Mouse (Mus musculus) MEL (cell line): ENCODE measurements around the gene Rpl7l1. TPM values are rescaled to one million over a fixed set of nuclear protein-coding genes. Genes with fewer than 3 reads are reported as not detected.

Experiments used
- DNase-seq: peaks from one replicate; pipeline ENCODE4 v3.0.0; 2011; ENCODE audit warnings: low read depth, low spot score
- H3K27ac ChIP-seq: 2 replicates; pipeline ENCODE4 v1.5.1; 2012; ENCODE audit warnings: low read depth, mild to moderate bottlenecking, control low read depth, low read length, moderate library complexity; ENCODE audit not compliant: control insufficient read depth
- H3K27me3 ChIP-seq, 2 experiments: fragments of 150-350 bp in 1 of 2; sonication (generic) in 1 of 2; 2 replicates each; pipeline ENCODE4 v1.6.1; 2012; ENCODE audit warnings: low read length in 2 of 2, mild to moderate bottlenecking in 2 of 2, improper control_type of control experiment in 1 of 2, moderate library complexity in 1 of 2; ENCODE audit not compliant: insufficient read depth in 2 of 2, control insufficient read depth in 1 of 2
- H3K36me3 ChIP-seq, 2 experiments: 2 replicates each; pipeline ENCODE4 v1.6.1; 2012 to 2014; ENCODE audit warnings: low read length in 2 of 2, improper control_type of control experiment in 1 of 2, inconsistent platforms in 1 of 2, mild to moderate bottlenecking in 1 of 2; ENCODE audit not compliant: insufficient read depth in 2 of 2, control insufficient read depth in 1 of 2
- H3K4me1 ChIP-seq, 2 experiments: fragments of 150-350 bp in 1 of 2; sonication (generic) in 1 of 2; 2 replicates each; pipeline ENCODE4 v1.6.1; 2012; ENCODE audit warnings: low read length in 2 of 2, improper control_type of control experiment in 1 of 2, mild to moderate bottlenecking in 1 of 2; ENCODE audit not compliant: insufficient read depth in 2 of 2, control insufficient read depth in 1 of 2
- H3K4me3 ChIP-seq, 2 experiments: fragments of 150-350 bp in 1 of 2; sonication (generic) in 1 of 2; 2 replicates each; pipeline ENCODE4 v1.5.1; 2012; ENCODE audit warnings: low read depth in 2 of 2, low read length in 2 of 2, mild to moderate bottlenecking in 2 of 2, moderate library complexity in 2 of 2, control low read depth in 1 of 2, improper control_type of control experiment in 1 of 2; ENCODE audit not compliant: control insufficient read depth in 1 of 2, insufficient read depth in 1 of 2
- H3K79me2 ChIP-seq: 2 replicates; pipeline ENCODE4 v1.6.1; 2012; ENCODE audit warnings: mild to moderate bottlenecking, low read length, moderate library complexity; ENCODE audit not compliant: control insufficient read depth, poor library complexity, insufficient read depth
- H3K9ac ChIP-seq: 2 replicates; pipeline ENCODE4 v1.6.1; 2012; ENCODE audit warnings: low read depth, mild to moderate bottlenecking, control low read depth, low read length, moderate library complexity; ENCODE audit not compliant: control insufficient read depth, poor library complexity, severe bottlenecking
- H3K9me3 ChIP-seq: fragments of 150-350 bp; sonication (generic); replicated peaks from 2 replicates; pipeline ENCODE4 v1.6.1; 2012; ENCODE audit warnings: mild to moderate bottlenecking, low read length, improper control_type of control experiment, moderate library complexity; ENCODE audit not compliant: insufficient read depth
- BHLHE40 ChIP-seq: IDR thresholded peaks from 2 replicates; pipeline ENCODE4 v1.6.1; 2012; ENCODE audit warnings: low read depth, mild to moderate bottlenecking, inconsistent platforms, low read length, improper control_type of control experiment, borderline replicate concordance
- CHD1 ChIP-seq: IDR thresholded peaks from 2 replicates; pipeline ENCODE4 v1.6.1; 2012; ENCODE audit warnings: low read depth, mild to moderate bottlenecking, inconsistent platforms, low read length, improper control_type of control experiment
- CTCF ChIP-seq, 3 experiments: IDR thresholded peaks in 2 of 3; conservative IDR thresholded peaks in 1 of 3; 2 replicates each; pipeline ENCODE4 v1.5.1; 2011 to 2012; ENCODE audit warnings: low read length in 3 of 3, low read depth in 2 of 3, mild to moderate bottlenecking in 2 of 3, improper control_type of control experiment in 1 of 3, inconsistent platforms in 1 of 3, mixed read lengths in 1 of 3, moderate library complexity in 1 of 3; ENCODE audit not compliant: control insufficient read depth in 1 of 3, insufficient read depth in 1 of 3, poor library complexity in 1 of 3, severe bottlenecking in 1 of 3
- ELF1 ChIP-seq: IDR thresholded peaks from 2 replicates; pipeline ENCODE4 v1.6.1; 2014; ENCODE audit warnings: low read depth, mild to moderate bottlenecking, inconsistent platforms, low read length, improper control_type of control experiment, moderate library complexity
- EP300 ChIP-seq, 2 experiments: IDR thresholded peaks; 2 replicates each; pipeline ENCODE4 v1.6.1; 2011; ENCODE audit warnings: improper control_type of control experiment in 2 of 2, low read length in 2 of 2, low read depth in 1 of 2, mild to moderate bottlenecking in 1 of 2
- GABPA ChIP-seq: IDR thresholded peaks from 2 replicates; pipeline ENCODE4 v1.6.1; 2012; ENCODE audit warnings: low read depth, mild to moderate bottlenecking, inconsistent platforms, low read length, improper control_type of control experiment, moderate library complexity
- HCFC1 ChIP-seq: IDR thresholded peaks from 2 replicates; pipeline ENCODE4 v1.6.1; 2012; ENCODE audit warnings: low read depth, mild to moderate bottlenecking, inconsistent platforms, low read length, improper control_type of control experiment, moderate library complexity
- JUND ChIP-seq: IDR thresholded peaks from 2 replicates; pipeline ENCODE4 v1.6.1; 2011; ENCODE audit warnings: low read depth, mild to moderate bottlenecking, improper control_type of control experiment, low read length
- KAT2A ChIP-seq: conservative IDR thresholded peaks from 2 replicates; pipeline ENCODE4 v1.6.1; 2012; ENCODE audit warnings: low read depth, low read length, improper control_type of control experiment, inconsistent platforms
- MAFK ChIP-seq: IDR thresholded peaks from 2 replicates; pipeline ENCODE4 v1.6.1; 2011; ENCODE audit warnings: low read depth, mild to moderate bottlenecking, low read length, improper control_type of control experiment, borderline replicate concordance
- MAX ChIP-seq: IDR thresholded peaks from 2 replicates; pipeline ENCODE4 v1.6.1; 2011; ENCODE audit warnings: low read length, improper control_type of control experiment
- MEF2A ChIP-seq: IDR thresholded peaks from 2 replicates; pipeline ENCODE4 v1.6.1; 2014; ENCODE audit warnings: low read depth, mild to moderate bottlenecking, inconsistent platforms, low read length, improper control_type of control experiment; ENCODE audit not compliant: poor library complexity, insufficient replicate concordance, severe bottlenecking; ENCODE audit errors: extremely low read depth
- MXI1 ChIP-seq: IDR thresholded peaks from 2 replicates; pipeline ENCODE4 v1.6.1; 2011; ENCODE audit warnings: mild to moderate bottlenecking, low read depth, low read length, improper control_type of control experiment
- MYB ChIP-seq: IDR thresholded peaks from 2 replicates; pipeline ENCODE4 v1.6.1; 2011; ENCODE audit warnings: mild to moderate bottlenecking, low read depth, low read length, improper control_type of control experiment
- NRF1 ChIP-seq: IDR thresholded peaks from 2 replicates; pipeline ENCODE4 v1.6.1; 2014; ENCODE audit warnings: low read depth, mild to moderate bottlenecking, inconsistent platforms, low read length, improper control_type of control experiment, moderate library complexity; ENCODE audit not compliant: poor library complexity, insufficient read depth, severe bottlenecking
- POLR2A ChIP-seq, 2 experiments: IDR thresholded peaks; 2 replicates each; pipeline ENCODE4 v1.6.1; 2011 to 2012; ENCODE audit warnings: low read length in 2 of 2, mild to moderate bottlenecking in 2 of 2, control low read depth in 1 of 2, improper control_type of control experiment in 1 of 2, low read depth in 1 of 2, moderate library complexity in 1 of 2; ENCODE audit not compliant: control insufficient read depth in 1 of 2, insufficient read depth in 1 of 2, poor library complexity in 1 of 2
- POLR2AphosphoS5 ChIP-seq: IDR thresholded peaks from 2 replicates; pipeline ENCODE4 v1.6.1; 2012; ENCODE audit warnings: low read depth, borderline replicate concordance, mild to moderate bottlenecking, inconsistent platforms, low read length, moderate library complexity, mixed read lengths
- RCOR1 ChIP-seq: IDR thresholded peaks from 2 replicates; pipeline ENCODE4 v1.6.1; 2012; ENCODE audit warnings: low read depth, mild to moderate bottlenecking, inconsistent platforms, low read length, improper control_type of control experiment
- TAL1 ChIP-seq: IDR thresholded peaks from 2 replicates; pipeline ENCODE4 v1.6.1; 2012; ENCODE audit warnings: mild to moderate bottlenecking, inconsistent platforms, low read length, moderate library complexity, mixed read lengths
- TBP ChIP-seq: IDR thresholded peaks from 2 replicates; pipeline ENCODE4 v1.8.0; 2011; ENCODE audit warnings: low read depth, low read length, improper control_type of control experiment
- TCF12 ChIP-seq: IDR thresholded peaks from 2 replicates; pipeline ENCODE4 v1.6.1; 2014; ENCODE audit warnings: low read depth, mild to moderate bottlenecking, inconsistent platforms, low read length, improper control_type of control experiment, moderate library complexity
- USF2 ChIP-seq, 2 experiments: IDR thresholded peaks; 2 replicates each; pipeline ENCODE4 v1.6.1; 2011 to 2012; ENCODE audit warnings: improper control_type of control experiment in 2 of 2, low read length in 2 of 2, borderline replicate concordance in 1 of 2, inconsistent platforms in 1 of 2, low read depth in 1 of 2, mild to moderate bottlenecking in 1 of 2; ENCODE audit not compliant: insufficient read depth in 1 of 2
- ZMIZ1 ChIP-seq: IDR thresholded peaks from 2 replicates; pipeline ENCODE4 v1.6.1; 2012; ENCODE audit warnings: low read depth, mild to moderate bottlenecking, inconsistent platforms, low read length, improper control_type of control experiment, moderate library complexity
- ZNF384 ChIP-seq: IDR thresholded peaks from 2 replicates; pipeline ENCODE4 v1.6.1; 2012; ENCODE audit warnings: low read depth, mild to moderate bottlenecking, inconsistent platforms, low read length, improper control_type of control experiment
- polyA plus RNA-seq, 2 experiments: library from polyadenylated mRNA; stranded (reverse) in 1 of 2; unstranded in 1 of 2; fragments of >175 nt in 1 of 2; fragments of >200 nt in 1 of 2; gene quantifications; 2 replicates each; pipeline versions ENCODE4 v1.2.1 to v1.2.4; 2012; ENCODE audit warnings: low replicate concordance in 2 of 2, low read depth in 1 of 2; ENCODE audit not compliant: insufficient read length in 2 of 2, insufficient read depth in 1 of 2, missing spikeins in 1 of 2
- total RNA-seq: library from RNA; depleted of rRNA; stranded (reverse); fragments of 300-350 nt; gene quantifications from 2 replicates; pipeline ENCODE4 v1.2.3, GENCODE M21; 2012

The Rpl7l1 gene
- total and polyA plus RNA-seq, 3 experiments: 166 to 342 (median 174) TPM

GRCm38 (mm10) chr17:46810672-46811071, 28.2 kb upstream of the Rpl7l1 start:
- H3K4me3 ChIP-seq: no peak overlapping the region
- no peaks in the 10 kb centered on the region; a peak in 1 of 4 replicates for H3K36me3 ChIP-seq
- H3K27me3 ChIP-seq: no peaks in the 10 kb centered on the region
- H3K79me2 ChIP-seq: no peaks in the 10 kb centered on the region
- H3K27ac ChIP-seq: no peak overlapping the region
- no peak for DNase-seq
- TF ChIP-seq HCFC1 (no peak), TAL1 (no peak), MYB (no peak), ELF1 (no peak), CHD1 (no peak), USF2 (IDR thresholded peaks at IDR 0.05; ENCODE audit: borderline replicate concordance in 1 of 2, insufficient read depth in 1 of 2, low read depth in 1 of 2, low read length in 2 of 2) (no peak), BHLHE40 (no peak), GABPA (no peak), MEF2A (no peak), CTCF (IDR thresholded peaks at IDR 0.05 in 2 of 3, conservative IDR thresholded peaks at IDR 0.05 in 1 of 3; ENCODE audit: control insufficient read depth in 1 of 3, insufficient read depth in 1 of 3, low read depth in 2 of 3, low read length in 3 of 3, poor library complexity in 1 of 3, severe bottlenecking in 1 of 3) (no peak)
- no peaks in the 10 kb centered on the region for H3K4me1 ChIP-seq
- H3K9me3 ChIP-seq: no peaks in the 10 kb centered on the region
- H3K9ac ChIP-seq: no peak overlapping the region

GRCm38 (mm10) chr17:46809131-46809830, 26.8 kb upstream of the Rpl7l1 start:
- H3K9ac ChIP-seq: no peak overlapping the region
- no peaks in the 10 kb centered on the region; a peak in 1 of 4 replicates for H3K36me3 ChIP-seq
- no peak overlapping the region for H3K27ac ChIP-seq
- no peak overlapping the region for H3K4me3 ChIP-seq
- H3K4me1 ChIP-seq: no peaks in the 10 kb centered on the region
- H3K9me3 ChIP-seq: no peaks in the 10 kb centered on the region
- H3K27me3 ChIP-seq: no peaks in the 10 kb centered on the region
- H3K79me2 ChIP-seq: no peaks in the 10 kb centered on the region
- no peak for TF ChIP-seq POLR2A (IDR thresholded peaks at IDR 0.05; ENCODE audit: control insufficient read depth in 1 of 2, insufficient read depth in 1 of 2, low read depth in 1 of 2, low read length in 2 of 2, poor library complexity in 1 of 2)
- no peak for TF ChIP-seq MXI1
- no peak for TF ChIP-seq GABPA
- TF ChIP-seq ZNF384: no peak
- no peak for TF ChIP-seq MAX
- TF ChIP-seq NRF1: no peak
- TF ChIP-seq POLR2AphosphoS5: no peak
- TF ChIP-seq MAFK: no peak
- TF ChIP-seq RCOR1: no peak
- no peak for TF ChIP-seq ELF1
- no peak for TF ChIP-seq ZMIZ1
- no peak for TF ChIP-seq TCF12
- no peak for TF ChIP-seq TBP
- no peak for TF ChIP-seq EP300 (IDR thresholded peaks at IDR 0.05; ENCODE audit: low read depth in 1 of 2, low read length in 2 of 2)
- no peak for TF ChIP-seq USF2 (IDR thresholded peaks at IDR 0.05; ENCODE audit: borderline replicate concordance in 1 of 2, insufficient read depth in 1 of 2, low read depth in 1 of 2, low read length in 2 of 2)
- TF ChIP-seq MEF2A: no peak
- no peak for TF ChIP-seq JUND
- no peak for TF ChIP-seq KAT2A
- DNase-seq: no peak
